In genomic region chr15:10144520-10144919, GRCm38 (mm10) we compare ENCODE assay signal across 18 mouse cellular contexts. TPM values are rescaled to one million over a fixed set of nuclear protein-coding genes. Genes with fewer than 3 reads are reported as not detected.
A peak's percentile ranks its signal among the peaks of the same experiment; 100 is the strongest.
DNase-seq lines count a peak whose midpoint lies in the region; ATAC-seq and TF ChIP-seq lines count a peak whose summit lies in the region.
"Had no signal": no experiment of that assay in that cellular context is flagged by ENCODE, and none has a peak within 500 bp of the region (broad histone marks: within the 10 kb centered on the region; RNA-seq: fewer than 3 reads in every experiment).

No protein-coding gene starts in this region.

- no peak for TF ChIP-seq CTCF in intestine, postnatal 0 days (IDR thresholded peaks at IDR 0.05; ENCODE audit: low read depth)

- no peak overlapping the region for H3K4me3 ChIP-seq in intestine, postnatal 0 days (ENCODE audit: low read depth, low read length)
- H3K4me3 ChIP-seq: forebrain, embryonic 15.5 days; liver, embryonic 12.5 days; neural tube, embryonic 15.5 days had no signal

- WGBS in intestine, postnatal 0 days, result 83% methylated on average over 5 of the region's 5 CpGs

- no peaks in the 10 kb centered on the region for H3K9me3 ChIP-seq in intestine, postnatal 0 days (ENCODE audit: control insufficient read depth)
- H3K9me3 ChIP-seq: forebrain, embryonic 15.5 days; liver, embryonic 12.5 days; neural tube, embryonic 15.5 days had no signal

- no peak overlapping the region for H3K9ac ChIP-seq in intestine, postnatal 0 days (ENCODE audit: low read depth, low read length)
- H3K9ac ChIP-seq: forebrain, embryonic 15.5 days; liver, embryonic 12.5 days; neural tube, embryonic 15.5 days had no signal

- H3K4me2 ChIP-seq in intestine, postnatal 0 days (replicated peaks; ENCODE audit: low read depth), result no peak overlapping the region
- H3K4me2 ChIP-seq: forebrain, embryonic 15.5 days; liver, embryonic 12.5 days; neural tube, embryonic 15.5 days had no signal

- H3K27ac ChIP-seq in intestine, postnatal 0 days (ENCODE audit: low read depth, low read length), result no peak overlapping the region
- H3K27ac ChIP-seq: forebrain, embryonic 15.5 days; kidney, postnatal 0 days; liver, embryonic 12.5 days; neural tube, embryonic 15.5 days had no signal

- intact Hi-C loops in left cerebral cortex, postnatal 36 days (cut with DNase I), result no loop called here

- ATAC-seq in intestine, postnatal 0 days, result no peak
- ATAC-seq: forebrain, embryonic 15.5 days; liver, embryonic 12.5 days; Patski had no signal

- no peaks in the 10 kb centered on the region for H3K27me3 ChIP-seq in intestine, postnatal 0 days (replicated peaks; ENCODE audit: control insufficient read depth, insufficient read depth, low read length)
- H3K27me3 ChIP-seq: forebrain, embryonic 15.5 days; liver, embryonic 12.5 days; neural tube, embryonic 15.5 days had no signal

- H3K36me3 ChIP-seq in intestine, postnatal 0 days (ENCODE audit: control insufficient read depth, insufficient read depth), result no peaks in the 10 kb centered on the region
- H3K36me3 ChIP-seq: forebrain, embryonic 15.5 days; liver, embryonic 12.5 days; neural tube, embryonic 15.5 days had no signal

- H3K4me1 ChIP-seq in intestine, postnatal 0 days (replicated peaks; ENCODE audit: control insufficient read depth, insufficient read depth, low read length), result no peaks in the 10 kb centered on the region
- H3K4me1 ChIP-seq: forebrain, embryonic 15.5 days; liver, embryonic 12.5 days; neural tube, embryonic 15.5 days had no signal

- DNase-seq in B cell, adult 2 months, result peak; percentile 21 to 26
- peak; percentile 18 for DNase-seq in T-cell, adult 2 months (ENCODE audit: low spot score)
- DNase-seq in natural killer cell, adult 2 months (ENCODE audit: low spot score in 2 of 2), result peak; percentile 60 to 70
- peak; percentile 13 for DNase-seq in thymus, postnatal 14 days
- no peak for DNase-seq in left cerebral cortex, postnatal 36 days (ENCODE audit: low spot score in 2 of 2)
- no peak for DNase-seq in kidney, postnatal 10 days
- DNase-seq: cerebellum, adult 2 months; embryo, embryonic 11 days; heart, adult 11 months; layer of hippocampus, adult 9-11 months; left cerebral cortex, postnatal 4 days had no signal

RNA-seq across cellular contexts. Expression of gene Prlr, which starts 32.5 kb away (rescaled TPM):
- polyA plus RNA-seq in intestine, postnatal 0 days (2015; fragmentation: Nextera tagmentation; extraction: Ambion mirVana), result 52.3 and 57.4 TPM in 2 replicates
- total RNA-seq in left cerebral cortex, postnatal 36 days (2021), result under 1 TPM; 0.79 to 0.82 TPM
- total RNA-seq: monocyte, adult 5-6 weeks had no signal
- polyA plus RNA-seq: Patski had no signal

Comparison
In these comparisons a context has a peak if more than half of its experiments do, and no peak if none do; other contexts are left out.
1. DNase-seq: peak in B cell, adult 2 months (2 of 2), T-cell, adult 2 months (single experiment), natural killer cell, adult 2 months (2 of 2) and thymus, postnatal 14 days (single experiment); none in left cerebral cortex, postnatal 36 days (0 of 2) and kidney, postnatal 10 days (single experiment).